Mouse (Mus musculus) cerebellum, postnatal 36 days (tissue): ENCODE data around the gene Usp1.
"Not testable (repeated sequence)": the region's sequence is repeated elsewhere in the genome, so short reads cannot be mapped to it uniquely, and the experiment has no call there.

Experiments used
- DNase-seq, 2 experiments: peaks; one replicate each; pipeline ENCODE4 v3.0.0; 2021 to 2022; ENCODE audit warnings: mixed read lengths in 2 of 2

Usp1 gene

GRCm38 (mm10) chr4:98923568-98924070 lies at the start of gene Usp1:
TSS of gene Usp1 (plus strand) at chr4:98923810.
- peak; percentile 77 to 82 for DNase-seq

GRCm38 (mm10) chr4:98882706-98883105 lies 40.9 kb upstream of the Usp1 start:
- no peak for DNase-seq

GRCm38 (mm10) chr4:98886377-98886776 lies 37.2 kb upstream of the Usp1 start:
- no peak for DNase-seq

GRCm38 (mm10) chr4:98887148-98887547 lies 36.5 kb upstream of the Usp1 start:
- peak; percentile 46 to 65 for DNase-seq

GRCm38 (mm10) chr4:98910246-98910645 lies 13.4 kb upstream of the Usp1 start:
- DNase-seq = no peak

GRCm38 (mm10) chr4:98917724-98918123 lies 5.9 kb upstream of the Usp1 start:
- DNase-seq = no peak

GRCm38 (mm10) chr4:98918204-98918603 lies 5.4 kb upstream of the Usp1 start:
- DNase-seq = no peak

GRCm38 (mm10) chr4:98920896-98921295 lies 2.7 kb upstream of the Usp1 start:
- no peak for DNase-seq

GRCm38 (mm10) chr4:98922061-98922642 lies 1.5 kb upstream of the Usp1 start:
- peak in 1 of 2 experiments; percentile 13 for DNase-seq

GRCm38 (mm10) chr4:98922643-98923567 lies 705 bp upstream of the Usp1 start:
- peak; percentile 95 to 96 for DNase-seq

GRCm38 (mm10) chr4:98924071-98924905 lies 678 bp downstream of the Usp1 start:
- DNase-seq = no peak

GRCm38 (mm10) chr4:98924906-98925178 lies 1.2 kb downstream of the Usp1 start:
- no peak for DNase-seq

- DNase-seq = no peak
Observed at GRCm38 (mm10) chr4:98925250-98925781, 1.7 kb downstream of the Usp1 start.

- no peak for DNase-seq
Observed at GRCm38 (mm10) chr4:98936036-98936435, 12.4 kb downstream of the Usp1 start.

- DNase-seq = not testable (repeated sequence)
Observed at GRCm38 (mm10) chr4:98938210-98938609, 14.6 kb downstream of the Usp1 start.

GRCm38 (mm10) chr4:98950563-98950962 lies 27.0 kb downstream of the Usp1 start:
- no peak for DNase-seq

- DNase-seq = peak; percentile 11 to 15
Observed at GRCm38 (mm10) chr4:98955986-98956385, 32.4 kb downstream of the Usp1 start.

- DNase-seq = no peak
Observed at GRCm38 (mm10) chr4:98960243-98960642, 36.6 kb downstream of the Usp1 start.

- no peak for DNase-seq
Observed at GRCm38 (mm10) chr4:98969946-98970345, 46.3 kb downstream of the Usp1 start.

GRCm38 (mm10) chr4:98975741-98976140 lies 52.1 kb downstream of the Usp1 start:
- no peak for DNase-seq

GRCm38 (mm10) chr4:98978288-98978687 lies 54.7 kb downstream of the Usp1 start:
- not testable (repeated sequence) for DNase-seq

- no peak for DNase-seq
Observed at GRCm38 (mm10) chr4:98978693-98979092, 55.1 kb downstream of the Usp1 start.

GRCm38 (mm10) chr4:98979976-98980375 lies 56.4 kb downstream of the Usp1 start:
- not testable (repeated sequence) for DNase-seq
